Mouse (Mus musculus) brain, embryonic 14.5 days (tissue): ENCODE data around the gene Stoml1. TPM values are rescaled to one million over a fixed set of nuclear protein-coding genes. Genes with fewer than 3 reads are reported as not detected.
"Not testable (repeated sequence)": the region's sequence is repeated elsewhere in the genome, so short reads cannot be mapped to it uniquely, and the experiment has no call there.

ENCODE experiments used
- DNase-seq: peaks from one replicate; pipeline ENCODE4 v3.0.0-alpha.2; 2011; ENCODE audit warnings: low read depth
- CTCF ChIP-seq: fragments of 200-500 bp; IDR thresholded peaks from 2 replicates; pipeline ENCODE4 v1.5.1; 2012; ENCODE audit warnings: inconsistent platforms, mild to moderate bottlenecking, moderate library complexity, borderline replicate concordance; ENCODE audit not compliant: insufficient read depth, insufficient read length; ENCODE audit errors: extremely low read depth
- POLR2A ChIP-seq: fragments of 200-500 bp; IDR thresholded peaks from 2 replicates; pipeline ENCODE4 v1.6.1; 2012; ENCODE audit warnings: mild to moderate bottlenecking, inconsistent platforms, borderline replicate concordance; ENCODE audit not compliant: poor library complexity, insufficient read depth, insufficient read length, severe bottlenecking; ENCODE audit errors: extremely low read depth
- polyA plus RNA-seq: library from polyadenylated mRNA; depleted of rRNA; stranded (reverse); fragments of >200 nt; gene quantifications from 2 replicates; pipeline ENCODE4 v1.2.3, GENCODE M21; 2012

Stoml1 gene
- polyA plus RNA-seq, 1 experiment = 123 TPM

GRCm38 (mm10) chr9:58266571-58267011 is 13.6 kb downstream of the Stoml1 start:
- no peak for DNase-seq
- TF ChIP-seq CTCF (no peak), POLR2A (no peak)

GRCm38 (mm10) chr9:58267046-58267445 is 14.1 kb downstream of the Stoml1 start:
- no peak for DNase-seq
- no peak for TF ChIP-seq CTCF
- no peak for TF ChIP-seq POLR2A

- peak; percentile 85 for DNase-seq
- peak; percentile 78; the same call in 1 of the 2 replicates for TF ChIP-seq CTCF
- TF ChIP-seq POLR2A = no peak
Measured at GRCm38 (mm10) chr9:58268384-58269313, 15.7 kb downstream of the Stoml1 start.

- DNase-seq = no peak
- TF ChIP-seq CTCF (no peak), POLR2A (no peak)
Measured at GRCm38 (mm10) chr9:58270081-58270480, 17.1 kb downstream of the Stoml1 start.

GRCm38 (mm10) chr9:58271109-58271508 is 18.1 kb downstream of the Stoml1 start:
- TF ChIP-seq CTCF (no peak), POLR2A (no peak)
- no peak for DNase-seq

- not testable (repeated sequence) for DNase-seq
Measured at GRCm38 (mm10) chr9:58271551-58271950, 18.6 kb downstream of the Stoml1 start.

- no peak for DNase-seq
- TF ChIP-seq CTCF = no peak
- TF ChIP-seq POLR2A = no peak
Measured at GRCm38 (mm10) chr9:58272068-58272541, 19.1 kb downstream of the Stoml1 start.

GRCm38 (mm10) chr9:58272855-58273254 is 19.9 kb downstream of the Stoml1 start:
- TF ChIP-seq POLR2A = no peak
- no peak for TF ChIP-seq CTCF
- no peak for DNase-seq

GRCm38 (mm10) chr9:58274101-58274604 is 21.2 kb downstream of the Stoml1 start:
- DNase-seq = no peak
- TF ChIP-seq POLR2A (no peak), CTCF (no peak)

GRCm38 (mm10) chr9:58274626-58275025 is 21.7 kb downstream of the Stoml1 start:
- no peak for DNase-seq
- no peak for TF ChIP-seq CTCF
- TF ChIP-seq POLR2A = no peak

- peak; percentile 61 for DNase-seq
Measured at GRCm38 (mm10) chr9:58275115-58275774, 22.3 kb downstream of the Stoml1 start.

More at GRCm38 (mm10) chr9:58275115-58275774, 22.3 kb downstream of the Stoml1 start:
- TF ChIP-seq POLR2A = no peak
- TF ChIP-seq CTCF = no peak
